Mouse (Mus musculus) cerebellum, adult 2 months (tissue): Measurements from ENCODE around the gene Ube3c. TPM values are rescaled to one million over a fixed set of nuclear protein-coding genes. Genes with fewer than 3 reads are reported as not detected.

Source experiments
- DNase-seq, 2 experiments: peaks; one replicate each; pipeline ENCODE4 v3.0.0; 2021
- H3K27ac ChIP-seq: fragments of 200-500 bp; 2 replicates; pipeline ENCODE4 v1.5.1; 2012; ENCODE audit warnings: low read length, control low read depth, inconsistent platforms; ENCODE audit not compliant: insufficient read depth
- H3K27me3 ChIP-seq: fragments of 200-500 bp; 2 replicates; pipeline ENCODE4 v1.6.1; 2012; ENCODE audit warnings: inconsistent platforms, mild to moderate bottlenecking, low read length, moderate library complexity; ENCODE audit not compliant: control insufficient read depth, insufficient read depth
- H3K4me1 ChIP-seq: fragments of 200-500 bp; 2 replicates; pipeline ENCODE4 v1.6.1; 2011; ENCODE audit warnings: low read length; ENCODE audit not compliant: control insufficient read depth, insufficient read depth
- H3K4me3 ChIP-seq: fragments of 200-500 bp; replicated peaks from 2 replicates; pipeline ENCODE3; 2011; ENCODE audit warnings: mild to moderate bottlenecking, low read depth, low read length, control low read depth; ENCODE audit not compliant: insufficient read depth
- CTCF ChIP-seq: fragments of 200-500 bp; IDR thresholded peaks from 2 replicates; pipeline ENCODE4 v1.5.1; 2011; ENCODE audit warnings: low read depth, mild to moderate bottlenecking, control low read depth, low read length, moderate library complexity, borderline replicate concordance; ENCODE audit not compliant: insufficient read depth
- POLR2A ChIP-seq: fragments of 200-500 bp; IDR thresholded peaks from 2 replicates; pipeline ENCODE4 v1.6.1; 2011; ENCODE audit warnings: low read length, control low read depth, borderline replicate concordance; ENCODE audit not compliant: insufficient read depth
- WGBS: fragments of 180-500 bp; shearing (Covaris S2); methylation state at CpG from one replicate; pipeline ENCODE4 v1.1.7; 2018; 5-methylcytosine and 5-hydroxymethylcytosine counted together
- polyA plus RNA-seq: library from polyadenylated mRNA; depleted of rRNA; stranded (reverse); fragments of >200 nt; gene quantifications from 2 replicates; pipeline ENCODE4 v1.2.3, GENCODE M21; 2012

Ube3c gene
- polyA plus RNA-seq, 1 experiment, result 40.0 TPM

- no peaks in the 10 kb centered on the region for H3K27me3 ChIP-seq
- H3K4me1 ChIP-seq, result no peaks in the 10 kb centered on the region
- H3K27ac ChIP-seq, result no peak overlapping the region
- H3K4me3 ChIP-seq, result no peak overlapping the region
- no peak for DNase-seq
- WGBS, result 80% methylated on average over 4 of the region's 4 CpGs
- TF ChIP-seq CTCF, result no peak
- no peak for TF ChIP-seq POLR2A
Measured at GRCm38 (mm10) chr5:29685085-29685484, 116.0 kb downstream of the Ube3c start.

- H3K27ac ChIP-seq, result no peak overlapping the region
- no peak for DNase-seq
- no peak overlapping the region for H3K4me3 ChIP-seq
- WGBS, result 63% methylated on average over 3 of the region's 3 CpGs
- TF ChIP-seq CTCF (peak; percentile 49), POLR2A (no peak)
- H3K27me3 ChIP-seq, result no peaks in the 10 kb centered on the region
- no peaks in the 10 kb centered on the region for H3K4me1 ChIP-seq
Measured at GRCm38 (mm10) chr5:29687671-29688070, 118.6 kb downstream of the Ube3c start.

GRCm38 (mm10) chr5:29688352-29688751, 119.3 kb downstream of the Ube3c start:
- no peak overlapping the region for H3K4me3 ChIP-seq
- TF ChIP-seq POLR2A (no peak), CTCF (no peak)
- WGBS, result 69% methylated on average over 7 of the region's 7 CpGs
- H3K27me3 ChIP-seq, result no peaks in the 10 kb centered on the region
- H3K4me1 ChIP-seq, result no peaks in the 10 kb centered on the region
- no peak for DNase-seq
- H3K27ac ChIP-seq, result no peak overlapping the region

DNA sequence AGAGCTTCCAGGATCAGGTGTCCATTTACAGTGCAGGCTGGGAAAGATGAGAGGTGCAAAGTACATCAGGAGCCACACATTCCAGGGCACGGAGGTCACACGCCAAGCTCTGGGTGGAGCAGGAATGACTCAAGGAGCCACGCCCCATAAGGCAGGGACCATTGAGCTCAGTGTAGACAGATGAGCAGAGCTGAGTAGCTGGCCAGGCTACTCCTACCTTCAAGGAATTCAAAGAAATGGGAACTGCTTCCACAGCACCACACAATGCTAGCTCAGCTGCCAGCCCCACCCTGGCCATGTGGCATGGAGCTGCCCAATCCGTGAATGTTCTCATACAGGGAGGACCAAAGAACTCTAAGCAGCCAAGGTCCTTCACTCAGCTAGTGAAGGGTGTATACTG, 129.5 kb downstream of the Ube3c start:
- Histone ChIP-seq H3K27me3 (no peaks in the 10 kb centered on the region), H3K27ac (no peak overlapping the region), H3K4me1 (no peaks in the 10 kb centered on the region), H3K4me3 (no peak overlapping the region)
- no peak for TF ChIP-seq POLR2A
- no peak for TF ChIP-seq CTCF
- WGBS, result 87% methylated on average over 4 of the region's 4 CpGs
- no peak for DNase-seq

DNA sequence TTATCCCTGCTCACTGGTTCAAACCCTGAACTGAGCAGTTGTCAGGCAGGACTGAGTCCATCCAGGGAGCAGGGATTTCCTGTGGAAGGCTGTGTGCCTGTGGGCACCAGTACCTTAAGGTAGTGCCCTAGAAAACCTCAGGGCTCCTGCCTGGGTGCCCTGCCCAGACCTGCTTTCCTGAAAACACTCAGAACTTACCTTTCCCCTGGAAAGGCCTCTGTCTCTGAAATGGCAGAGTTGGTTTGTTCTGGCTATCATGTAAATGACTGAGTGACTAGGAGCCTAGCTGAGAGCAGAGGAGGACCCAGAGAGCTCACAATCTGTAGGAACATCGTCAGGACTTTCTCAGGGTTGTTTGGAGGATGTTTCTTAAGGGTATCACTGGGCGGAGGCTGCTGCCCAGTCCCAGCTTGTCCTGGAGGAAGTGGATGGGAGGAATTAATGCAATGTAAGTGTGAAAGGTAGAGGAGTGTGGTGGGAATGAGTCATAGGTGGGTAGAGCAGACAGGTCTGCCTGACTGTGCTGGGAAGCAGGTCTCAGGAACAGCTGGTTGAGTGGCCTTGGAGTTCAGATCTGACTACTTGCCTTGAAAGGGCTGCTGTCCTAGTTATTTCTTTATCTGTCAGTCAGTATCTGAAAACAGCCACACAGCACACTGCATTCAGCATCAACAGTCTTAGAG, 130.6 kb downstream of the Ube3c start:
- WGBS, result 79% methylated on average over 2 of the region's 2 CpGs

GRCm38 (mm10) chr5:29707241-29707640, 138.2 kb downstream of the Ube3c start:
- H3K4me3 ChIP-seq, result no peak overlapping the region
- DNase-seq, result no peak
- no peak for TF ChIP-seq CTCF
- TF ChIP-seq POLR2A, result no peak
- 77% methylated on average over 4 of the region's 4 CpGs for WGBS
- no peaks in the 10 kb centered on the region for H3K4me1 ChIP-seq
- no peaks in the 10 kb centered on the region for H3K27me3 ChIP-seq
- no peak overlapping the region for H3K27ac ChIP-seq

More for the DNA sequence above, 130.6 kb downstream of the Ube3c start:
- TF ChIP-seq POLR2A (no peak), CTCF (no peak)
- Histone ChIP-seq H3K27ac (no peak overlapping the region), H3K4me3 (no peak overlapping the region), H3K4me1 (no peaks in the 10 kb centered on the region), H3K27me3 (no peaks in the 10 kb centered on the region)
- DNase-seq, result no peak

- TF ChIP-seq CTCF (no peak), POLR2A (no peak)
- H3K27me3 ChIP-seq, result no peaks in the 10 kb centered on the region
- H3K4me3 ChIP-seq, result no peak overlapping the region
- no peak overlapping the region for H3K27ac ChIP-seq
- H3K4me1 ChIP-seq, result no peaks in the 10 kb centered on the region
- 31% methylated on average over 5 of the region's 5 CpGs for WGBS
- no peak for DNase-seq
Measured at GRCm38 (mm10) chr5:29708258-29708657, 139.2 kb downstream of the Ube3c start.

DNA sequence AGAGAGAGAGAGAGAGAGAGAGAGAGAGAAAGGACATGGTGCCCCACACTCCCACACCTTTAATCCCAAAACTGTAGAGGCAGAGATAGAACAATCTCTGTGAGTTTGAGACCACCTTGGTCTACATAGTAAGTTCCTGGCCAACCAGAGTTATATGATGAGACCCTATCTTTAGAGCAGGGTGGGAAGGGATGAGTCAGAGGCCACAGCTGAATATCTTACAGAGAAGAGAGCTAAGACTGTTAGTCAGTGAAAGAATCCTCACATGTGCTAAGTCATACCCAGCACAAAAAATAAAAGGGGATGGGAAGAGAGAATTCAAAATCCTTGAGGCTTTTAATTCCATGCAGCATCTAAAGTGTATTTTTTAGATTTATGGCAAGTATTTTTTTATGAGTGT, 142.6 kb downstream of the Ube3c start:
- H3K27me3 ChIP-seq, result no peaks in the 10 kb centered on the region
- H3K27ac ChIP-seq, result no peak overlapping the region
- H3K4me3 ChIP-seq, result no peak overlapping the region
- H3K4me1 ChIP-seq, result no peaks in the 10 kb centered on the region
- no peak for DNase-seq
- TF ChIP-seq CTCF (no peak), POLR2A (no peak)

- DNase-seq, result no peak
- no peaks in the 10 kb centered on the region for H3K27me3 ChIP-seq
- no peak for TF ChIP-seq POLR2A
- TF ChIP-seq CTCF, result no peak
- H3K27ac ChIP-seq, result no peak overlapping the region
- no peak overlapping the region for H3K4me3 ChIP-seq
- H3K4me1 ChIP-seq, result no peaks in the 10 kb centered on the region
- 76% methylated on average over 1 of the region's 1 CpGs for WGBS
Measured at GRCm38 (mm10) chr5:29712906-29713305, 143.9 kb downstream of the Ube3c start.
